Mouse (Mus musculus) G1E (cell line): Measurements from ENCODE around the gene Adamtsl3. TPM values are rescaled to one million over a fixed set of nuclear protein-coding genes. Genes with fewer than 3 reads are reported as not detected.

ENCODE experiments used
- ATAC-seq: 2 replicates; pipeline ENCODE4 v1.8.0; 2016; ENCODE audit warnings: mild to moderate bottlenecking; ENCODE audit not compliant: insufficient number of reproducible peaks, poor library complexity, low FRiP score, severe bottlenecking; ENCODE audit errors: extremely low read depth
- DNase-seq: peaks from one replicate; pipeline ENCODE4 v3.0.0; 2012; ENCODE audit warnings: low spot score
- H3K27me3 ChIP-seq: 2 replicates; pipeline ENCODE4 v1.6.1; 2012; ENCODE audit warnings: mild to moderate bottlenecking, low read length, inconsistent platforms; ENCODE audit not compliant: insufficient read depth
- H3K36me3 ChIP-seq: replicated peaks from 2 replicates; pipeline ENCODE3; 2012; ENCODE audit warnings: mild to moderate bottlenecking, inconsistent platforms
- H3K4me1 ChIP-seq: 2 replicates; pipeline ENCODE4 v1.6.1; 2012; ENCODE audit warnings: low read depth, low read length, inconsistent platforms, mixed read lengths; ENCODE audit not compliant: insufficient read depth
- H3K4me3 ChIP-seq: 2 replicates; pipeline ENCODE4 v1.5.1; 2012; ENCODE audit warnings: low read depth, mild to moderate bottlenecking, inconsistent platforms, low read length, moderate library complexity, mixed read lengths
- H3K9me3 ChIP-seq: replicated peaks from 2 replicates; pipeline ENCODE4 v1.6.1; 2012; ENCODE audit warnings: inconsistent platforms
- CTCF ChIP-seq: IDR thresholded peaks from 2 replicates; pipeline ENCODE4 v1.5.1; 2012; ENCODE audit warnings: low read depth, low read length, inconsistent platforms, mixed read lengths
- GATA1 ChIP-seq: IDR thresholded peaks from 2 replicates; pipeline ENCODE4 v1.6.1; 2012; ENCODE audit warnings: borderline replicate concordance, low read length, inconsistent platforms, mixed read lengths
- GATA2 ChIP-seq: IDR thresholded peaks from 2 replicates; pipeline ENCODE4 v1.6.1; 2012; ENCODE audit warnings: low read depth, low read length, inconsistent platforms, borderline replicate concordance
- POLR2AphosphoS5 ChIP-seq: IDR thresholded peaks from 2 replicates; pipeline ENCODE4 v1.6.1; 2012; ENCODE audit warnings: low read depth, low read length, inconsistent platforms; ENCODE audit not compliant: insufficient replicate concordance
- TAL1 ChIP-seq: conservative IDR thresholded peaks from 2 replicates; pipeline ENCODE4 v1.6.1; 2012; ENCODE audit warnings: low read depth, low read length, inconsistent platforms, mixed read lengths
- polyA plus RNA-seq: library from polyadenylated mRNA; stranded (reverse); fragments of >175 nt; gene quantifications from 2 replicates; pipeline ENCODE4 v1.2.3, GENCODE M21; 2012
- total RNA-seq, 2 experiments: library from RNA; stranded (forward) in 1 of 2; stranded (reverse) in 1 of 2; fragments of 200-1000 nt in 1 of 2; fragments of >200 nt in 1 of 2; fragmentation: Nextera tagmentation in 1 of 2; gene quantifications; 2 replicates each; pipeline ENCODE4 v1.2.3; 2014 to 2017

The Adamtsl3 gene
- total and polyA plus RNA-seq, 3 experiments: 0.49 TPM; not detected in 2

DNA sequence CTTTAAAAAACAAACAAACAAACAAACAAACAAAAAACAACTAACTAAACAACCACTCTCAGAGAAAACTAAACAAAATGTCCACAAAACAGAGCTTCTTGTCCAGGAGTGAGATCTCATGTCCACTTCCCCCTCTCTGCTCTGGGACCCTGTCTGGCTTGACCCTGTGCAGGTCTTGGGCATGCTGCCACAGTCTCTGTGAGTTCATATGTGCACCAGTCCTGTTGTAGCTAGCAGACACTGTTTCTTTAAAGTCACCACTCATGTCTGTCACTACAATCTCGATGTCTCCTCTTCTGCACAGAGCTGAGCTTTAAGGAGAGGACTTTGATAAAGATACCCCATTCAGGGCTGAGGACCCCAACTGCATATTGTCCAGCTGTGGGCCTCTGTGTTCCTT is 8.9 kb upstream of the Adamtsl3 start:
- DNase-seq: no peak
- ATAC-seq: no peak
- TF ChIP-seq POLR2AphosphoS5: no peak
- TF ChIP-seq GATA2: no peak
- TF ChIP-seq GATA1: no peak
- no peak for TF ChIP-seq CTCF
- no peak for TF ChIP-seq TAL1

DNA sequence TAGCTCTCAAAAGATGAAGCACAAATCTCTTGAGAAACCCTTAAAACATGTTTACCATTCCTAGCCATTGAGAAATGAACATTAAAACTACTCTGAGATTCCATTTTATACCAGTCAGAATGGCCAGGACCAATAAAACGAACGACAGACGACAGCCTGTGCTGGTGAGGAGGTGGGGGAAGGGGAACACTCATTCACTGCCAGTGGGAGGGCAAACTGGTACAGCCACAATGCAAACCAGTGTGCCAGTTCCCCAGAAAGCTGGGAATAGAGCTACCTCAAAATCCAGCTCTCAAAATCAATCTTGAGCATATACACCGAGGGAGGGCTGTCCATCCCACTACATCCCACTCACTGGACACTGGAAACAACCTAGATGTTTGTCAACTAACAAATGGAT is 8.3 kb upstream of the Adamtsl3 start:
- no peak overlapping the region for H3K4me3 ChIP-seq
- H3K27me3 ChIP-seq: no peaks in the 10 kb centered on the region
- no peaks in the 10 kb centered on the region for H3K36me3 ChIP-seq
- H3K4me1 ChIP-seq: no peaks in the 10 kb centered on the region
- TF ChIP-seq POLR2AphosphoS5 (no peak), CTCF (no peak), GATA2 (no peak), GATA1 (no peak), TAL1 (no peak)
- H3K9me3 ChIP-seq: peaks cover 30% of the 10 kb centered on the region
- no peak for ATAC-seq
- no peak for DNase-seq

More for the DNA sequence above, 8.9 kb upstream of the Adamtsl3 start:
- H3K36me3 ChIP-seq: no peaks in the 10 kb centered on the region
- no peaks in the 10 kb centered on the region for H3K4me1 ChIP-seq
- H3K27me3 ChIP-seq: no peaks in the 10 kb centered on the region
- H3K9me3 ChIP-seq: peaks cover 26% of the 10 kb centered on the region
- H3K4me3 ChIP-seq: no peak overlapping the region

DNA sequence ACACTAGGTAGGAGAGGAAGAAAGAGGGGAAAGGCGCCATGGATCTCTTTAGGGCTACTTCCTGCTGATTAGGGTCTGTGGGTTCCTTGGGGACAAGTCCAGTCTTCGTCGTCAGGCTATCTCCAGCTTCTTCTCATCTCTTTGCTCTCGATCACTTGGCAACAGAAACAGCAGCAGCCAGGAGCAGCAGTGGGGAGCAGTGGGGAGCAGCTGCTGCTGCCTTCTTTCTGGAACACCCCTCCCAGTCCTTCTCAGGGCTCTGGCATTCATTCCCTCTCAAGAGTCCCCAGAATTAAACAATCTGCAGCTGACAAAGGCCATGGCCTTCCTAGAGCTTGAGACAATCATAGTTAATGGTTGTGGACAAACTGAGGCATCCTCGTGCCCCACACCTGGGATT is 7.6 kb upstream of the Adamtsl3 start:
- DNase-seq: no peak
- TF ChIP-seq TAL1 (no peak), POLR2AphosphoS5 (no peak), GATA2 (no peak), CTCF (no peak), GATA1 (no peak)
- peaks cover 30% of the 10 kb centered on the region for H3K9me3 ChIP-seq
- H3K36me3 ChIP-seq: no peaks in the 10 kb centered on the region
- ATAC-seq: no peak
- no peaks in the 10 kb centered on the region for H3K27me3 ChIP-seq
- no peaks in the 10 kb centered on the region for H3K4me1 ChIP-seq
- H3K4me3 ChIP-seq: no peak overlapping the region

- Histone ChIP-seq H3K36me3 (no peaks in the 10 kb centered on the region), H3K4me3 (no peak overlapping the region), H3K4me1 (no peaks in the 10 kb centered on the region), H3K9me3 (peaks cover 40% of the 10 kb centered on the region), H3K27me3 (no peaks in the 10 kb centered on the region)
- TF ChIP-seq TAL1: no peak
- no peak for TF ChIP-seq GATA1
- no peak for TF ChIP-seq POLR2AphosphoS5
- no peak for TF ChIP-seq GATA2
- no peak for TF ChIP-seq CTCF
- ATAC-seq (no peak), DNase-seq (no peak)
Observed at GRCm38 (mm10) chr7:82329831-82330230, 5.7 kb upstream of the Adamtsl3 start.

DNA sequence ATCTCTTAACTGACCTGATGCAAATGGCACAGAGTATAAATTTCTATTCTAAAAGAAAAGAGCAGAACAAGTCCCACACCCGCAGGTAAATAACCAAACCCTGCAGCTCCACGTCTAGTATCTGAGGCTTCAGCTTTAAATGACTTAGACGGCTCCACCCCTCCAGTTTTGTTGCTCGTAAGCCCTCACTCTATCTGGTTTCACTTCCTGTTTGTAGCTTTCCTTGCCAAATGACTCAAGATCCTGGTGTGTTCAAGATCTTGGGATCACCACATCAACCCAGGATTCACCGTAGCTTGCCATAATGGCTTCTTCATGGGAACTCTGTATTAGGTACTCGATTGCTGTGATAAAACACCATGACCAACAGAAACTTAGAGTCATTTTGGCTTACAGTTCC is 4.6 kb upstream of the Adamtsl3 start:
- peaks cover 48% of the 10 kb centered on the region for H3K9me3 ChIP-seq
- ATAC-seq (no peak), DNase-seq (no peak)
- no peaks in the 10 kb centered on the region for H3K27me3 ChIP-seq
- TF ChIP-seq GATA1: no peak
- no peak for TF ChIP-seq TAL1
- TF ChIP-seq CTCF: no peak
- no peak for TF ChIP-seq GATA2
- TF ChIP-seq POLR2AphosphoS5: no peak
- no peaks in the 10 kb centered on the region for H3K4me1 ChIP-seq
- H3K4me3 ChIP-seq: no peak overlapping the region
- no peaks in the 10 kb centered on the region for H3K36me3 ChIP-seq

GRCm38 (mm10) chr7:82334000-82334399 is 1.5 kb upstream of the Adamtsl3 start:
- H3K27me3 ChIP-seq: no peaks in the 10 kb centered on the region
- ATAC-seq: no peak

More at GRCm38 (mm10) chr7:82334000-82334399, 1.5 kb upstream of the Adamtsl3 start:
- H3K36me3 ChIP-seq: no peaks in the 10 kb centered on the region
- peaks cover 58% of the 10 kb centered on the region for H3K9me3 ChIP-seq
- DNase-seq: no peak
- no peak overlapping the region for H3K4me3 ChIP-seq
- TF ChIP-seq CTCF: no peak
- no peak for TF ChIP-seq TAL1
- TF ChIP-seq POLR2AphosphoS5: no peak
- TF ChIP-seq GATA1: no peak
- TF ChIP-seq GATA2: no peak
- H3K4me1 ChIP-seq: no peaks in the 10 kb centered on the region
